Mouse (Mus musculus) urinary bladder, postnatal 36 days (tissue): ENCODE measurements at regions not wholly inside any gene's neighbourhood (a gene's known extent, or its start where the extent isn't known, plus 50 kb on each side); places are given as distances from the start of the nearest gene placed in this dataset.
"Not testable (repeated sequence)": the region's sequence is repeated elsewhere in the genome, so short reads cannot be mapped to it uniquely, and the experiment has no call there.

Experiments
- DNase-seq, 2 experiments: peaks; one replicate each; pipeline ENCODE4 v3.0.0; 2022; ENCODE audit warnings: low spot score in 2 of 2, mixed read lengths in 1 of 2

DNA sequence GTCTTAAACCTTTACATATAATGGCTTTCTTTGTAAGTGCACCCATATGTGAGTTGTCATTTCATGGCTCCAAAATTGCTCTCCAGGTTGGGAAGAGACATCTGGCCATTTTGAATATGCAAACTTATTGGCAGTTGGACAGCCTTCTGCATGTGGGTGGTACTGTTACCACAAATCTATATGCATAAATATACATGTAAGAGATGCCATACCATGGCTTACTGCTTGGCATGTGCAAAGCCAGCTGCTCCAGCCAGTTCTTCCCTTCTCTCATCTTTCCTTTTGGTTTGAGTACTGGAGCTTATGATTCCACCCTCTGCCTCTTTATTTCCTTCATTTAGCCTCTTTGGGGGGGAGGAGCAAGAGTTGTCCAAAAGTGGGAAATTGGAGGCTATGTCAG, 312.7 kb downstream of the Plekhb2 start:
- no peak for DNase-seq

DNA sequence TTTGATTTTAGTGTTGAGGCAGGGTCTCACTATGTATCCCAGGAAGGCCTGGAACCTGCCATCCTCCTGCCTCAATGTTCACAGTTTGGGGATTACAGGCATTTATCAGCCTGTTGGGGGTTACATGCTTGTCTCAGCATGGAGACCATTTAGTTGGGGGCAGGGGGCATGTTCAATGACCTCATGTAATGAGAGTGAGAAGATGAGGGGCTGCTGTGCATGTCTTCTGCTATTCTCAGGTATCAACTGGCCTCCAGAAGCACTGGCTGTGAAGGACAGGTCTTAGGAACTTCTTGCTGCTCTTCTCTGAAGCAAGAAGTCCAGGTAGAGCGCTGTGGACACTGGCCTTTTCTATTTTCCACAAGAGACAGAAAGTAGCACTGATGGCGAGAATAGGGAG, 350.9 kb downstream of the Plekhb2 start:
- DNase-seq: no peak

GRCm38 (mm10) chr1:35201083-35201879, 351.5 kb downstream of the Plekhb2 start:
- DNase-seq: no peak

DNA sequence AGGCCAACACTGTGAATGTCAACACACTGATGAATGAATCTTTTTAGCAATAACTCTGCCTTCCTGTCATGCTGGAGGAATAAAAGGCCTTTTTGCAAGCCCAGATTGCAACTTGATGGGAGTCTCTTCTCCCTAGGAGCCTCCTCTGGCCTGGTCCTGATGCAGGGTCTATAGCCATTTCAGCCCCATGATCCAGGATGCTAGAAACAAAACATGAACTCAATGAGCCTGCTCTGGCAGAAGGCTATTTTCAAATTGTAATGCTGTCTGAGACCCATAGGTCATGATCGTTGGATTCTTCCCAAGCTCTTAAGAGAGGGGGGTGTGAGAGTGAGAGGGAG, 352.1 kb downstream of the Plekhb2 start:
- DNase-seq: no peak

DNA sequence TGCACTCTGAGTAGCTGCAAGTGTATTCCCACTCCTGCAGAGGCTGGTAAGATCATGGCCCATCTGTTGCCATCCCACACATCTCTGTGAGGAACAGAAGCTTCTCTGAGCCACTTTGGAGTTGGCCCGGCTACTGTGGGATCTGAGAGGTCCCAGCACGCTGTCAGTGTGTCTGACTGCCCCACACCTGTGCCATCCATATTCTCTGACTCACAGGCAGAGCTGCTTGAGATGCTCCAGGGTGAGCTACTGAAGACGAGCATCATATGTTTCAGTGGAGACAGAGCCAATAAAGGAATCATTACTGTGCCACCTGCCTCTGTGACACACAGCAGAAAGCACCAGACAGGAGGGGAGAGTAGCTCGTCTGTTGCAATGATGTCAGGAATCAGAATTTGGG, 352.8 kb downstream of the Plekhb2 start:
- DNase-seq: no peak

DNA sequence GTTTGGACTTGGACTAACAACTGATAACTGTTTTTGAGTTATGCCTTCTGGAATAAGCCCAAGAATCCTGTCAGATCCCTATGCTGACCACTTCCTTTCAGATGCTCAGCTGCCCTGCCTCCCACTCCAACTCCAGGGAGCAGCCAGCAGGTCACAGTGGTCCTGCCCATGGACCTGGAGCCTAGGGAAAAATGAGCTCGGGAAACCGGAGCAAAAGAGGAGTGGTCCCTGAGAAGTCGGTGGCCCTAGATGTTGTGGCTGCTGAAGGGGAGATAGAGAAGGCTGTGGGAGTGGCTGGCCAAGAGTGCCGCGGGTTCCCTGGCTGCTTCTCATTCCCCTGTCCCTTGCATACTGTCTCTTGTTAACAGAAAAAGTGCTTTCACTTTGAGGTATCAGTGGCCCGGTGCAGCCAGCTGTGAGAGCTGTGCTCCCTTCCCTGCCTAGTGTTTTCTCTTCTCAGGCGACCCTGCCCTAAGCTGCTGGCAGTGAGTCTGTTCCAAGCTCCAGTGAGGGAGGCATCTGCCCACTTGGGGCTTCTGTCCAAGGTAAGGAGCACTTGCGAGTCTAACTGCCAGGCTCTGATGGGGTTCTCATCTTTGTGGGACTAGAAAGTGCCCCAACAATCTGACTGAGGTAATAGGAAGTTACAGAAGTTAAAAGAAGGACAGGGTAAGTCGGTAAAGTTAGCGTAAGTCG, 357.2 kb downstream of the Plekhb2 start:
- DNase-seq: no peak

DNA sequence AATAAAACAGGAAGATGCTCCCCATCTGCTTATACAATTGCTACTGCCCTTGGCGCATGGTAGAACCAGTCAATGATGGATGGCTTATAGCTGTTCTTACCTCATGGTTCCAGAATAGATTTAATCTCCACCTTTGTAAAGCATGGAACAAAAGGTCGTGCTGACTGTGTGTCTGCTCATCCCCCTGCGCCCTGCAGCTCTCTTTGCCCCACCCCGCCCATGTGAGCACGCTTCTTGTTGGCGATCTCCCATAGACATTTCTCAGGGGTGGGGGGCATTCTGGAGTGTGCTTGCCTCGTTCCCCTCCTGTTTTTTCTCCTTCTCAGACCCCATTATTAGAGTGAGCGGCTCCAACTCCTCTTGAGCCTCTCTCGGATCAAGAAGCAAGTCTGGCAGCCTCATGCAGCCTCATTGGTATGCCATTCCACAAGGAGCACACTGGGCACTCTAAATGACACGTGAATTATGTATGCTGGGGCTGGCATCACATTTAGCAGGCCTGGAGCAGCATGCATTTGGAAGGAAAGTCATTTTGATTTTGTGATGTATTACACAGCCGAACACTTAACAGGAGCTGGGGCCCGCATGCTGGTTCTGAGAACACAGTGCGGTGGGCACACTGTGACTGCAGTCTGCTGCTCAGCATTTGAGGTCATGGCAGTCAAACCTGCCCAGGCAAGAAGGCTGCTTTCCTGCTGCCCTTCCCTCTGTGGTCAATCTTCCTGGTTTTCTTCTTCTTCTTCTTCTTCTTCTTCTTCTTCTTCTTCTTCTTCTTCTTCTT, 362.5 kb downstream of the Plekhb2 start:
- no peak for DNase-seq

DNA sequence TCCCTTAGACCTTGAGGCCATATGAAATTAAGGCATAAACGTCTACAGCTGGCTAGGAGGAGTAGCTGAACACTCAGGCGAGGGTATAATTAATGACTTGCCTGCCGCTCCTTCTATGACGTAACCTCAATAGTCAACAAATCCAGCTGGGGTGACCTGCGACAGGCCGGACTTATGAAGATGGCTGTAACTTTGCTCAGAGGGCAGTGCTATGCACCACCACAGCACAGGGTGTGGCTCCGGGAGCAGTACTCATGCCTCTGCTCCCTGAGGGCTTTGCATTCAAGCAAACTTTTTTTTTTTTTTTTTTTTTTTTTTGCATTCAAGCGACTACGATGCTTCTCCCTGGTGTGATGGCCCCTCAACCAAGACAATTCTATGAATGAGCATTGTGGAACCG, 364.1 kb downstream of the Plekhb2 start:
- DNase-seq: no peak

DNA sequence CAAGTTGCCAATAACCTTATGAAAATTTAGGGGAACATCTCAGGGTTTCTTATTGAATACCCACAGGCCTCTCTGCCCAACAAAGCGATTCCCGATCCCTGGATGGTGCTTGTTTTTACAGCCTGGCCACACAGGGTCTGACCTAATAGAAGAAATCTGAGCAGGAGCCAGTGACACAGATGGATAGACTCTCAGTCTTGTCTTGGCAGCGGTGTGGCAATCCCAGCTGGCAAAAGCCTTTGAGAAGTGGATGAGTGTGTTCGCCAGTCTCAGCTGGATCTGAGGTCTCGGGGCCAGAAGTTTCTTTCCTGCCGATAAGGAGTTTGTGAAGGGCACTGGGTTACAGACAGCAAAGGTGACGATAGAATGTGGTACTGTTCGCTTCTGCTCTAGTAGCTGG, 366.6 kb downstream of the Plekhb2 start:
- peak in 1 of 2 experiments; percentile 4 for DNase-seq

DNA sequence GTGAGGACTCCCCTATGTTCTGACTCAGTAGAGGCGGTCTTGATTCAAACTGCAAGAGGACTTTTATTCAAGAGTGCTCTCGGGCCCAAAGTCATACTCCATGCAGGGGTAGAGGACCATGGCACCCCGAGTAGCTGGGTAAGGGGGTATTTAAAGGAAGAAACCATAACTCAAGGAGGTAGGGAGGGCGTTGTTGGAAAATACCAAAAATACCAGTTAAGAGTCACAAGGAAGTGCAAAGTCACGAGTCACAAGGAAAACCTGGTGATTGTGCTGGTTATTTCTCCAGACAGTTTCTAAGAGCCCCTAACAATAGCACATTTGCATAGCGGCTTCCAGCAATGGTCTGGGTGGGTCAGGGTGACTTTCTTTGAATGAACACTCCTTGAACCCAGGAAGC, 370.4 kb downstream of the Plekhb2 start:
- not testable (repeated sequence) for DNase-seq

DNA sequence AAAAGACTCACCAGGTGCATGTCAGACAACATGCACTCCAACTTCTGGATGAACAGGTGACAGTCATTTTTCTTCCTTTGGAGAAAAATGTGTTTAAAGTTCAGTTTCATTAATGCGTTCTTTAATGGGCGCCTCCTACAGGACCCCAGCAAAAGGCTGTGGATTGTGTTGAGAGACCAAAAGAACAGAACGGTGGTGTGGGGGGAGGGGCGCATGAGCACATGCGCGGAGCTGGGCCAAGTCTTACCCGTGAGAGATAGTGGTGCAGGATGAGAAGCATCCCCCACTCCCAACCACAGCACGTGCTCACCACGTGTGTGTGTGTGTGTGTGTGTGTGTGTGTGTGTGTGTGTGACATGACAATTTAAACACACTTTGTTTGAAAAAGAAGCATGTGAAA, 371.0 kb downstream of the Plekhb2 start:
- no peak for DNase-seq

DNA sequence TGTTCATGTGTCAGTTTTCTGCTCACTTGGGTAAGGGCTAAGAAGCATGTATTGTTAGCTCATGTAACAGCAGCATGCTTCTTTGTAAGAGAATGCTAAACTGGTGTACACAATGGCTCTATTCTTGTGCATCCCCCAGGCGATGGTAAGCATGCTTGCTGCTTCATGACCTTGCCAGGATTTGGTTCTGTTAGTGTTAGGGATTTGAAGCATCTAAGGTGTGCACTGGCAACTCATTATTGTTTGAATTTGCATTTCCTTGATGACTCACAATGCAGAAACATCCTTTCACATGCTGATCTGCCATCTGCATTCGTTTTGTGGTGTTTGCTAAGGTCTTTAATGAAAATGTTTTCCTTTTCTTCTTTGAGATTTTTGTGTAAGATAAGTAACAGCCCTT, 382.8 kb downstream of the Plekhb2 start:
- no peak for DNase-seq

DNA sequence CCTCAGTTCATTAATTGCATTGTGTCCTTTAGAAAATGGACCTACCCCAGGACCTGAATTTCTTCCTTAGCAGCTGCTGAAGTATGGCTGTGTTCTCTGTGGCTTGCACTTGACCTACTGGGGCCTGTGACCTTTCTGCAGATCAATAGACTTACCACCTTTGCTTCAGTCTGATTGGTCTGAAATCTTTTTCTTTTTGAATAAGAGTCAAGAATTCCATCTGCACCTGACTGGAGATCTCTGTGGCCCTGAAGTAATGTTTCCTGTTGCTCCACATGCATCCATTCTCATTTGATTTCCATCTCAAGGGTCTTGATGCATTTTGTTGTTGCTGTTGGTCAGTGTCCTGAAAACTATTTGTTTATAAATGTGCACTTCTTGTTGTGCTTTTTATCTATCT, 388.4 kb downstream of the Plekhb2 start:
- DNase-seq: no peak

- no peak for DNase-seq
Observed at GRCm38 (mm10) chr1:35242849-35243248, 393.1 kb downstream of the Plekhb2 start.

- no peak for DNase-seq
Observed at GRCm38 (mm10) chr1:35243339-35243738, 393.6 kb downstream of the Plekhb2 start.

DNA sequence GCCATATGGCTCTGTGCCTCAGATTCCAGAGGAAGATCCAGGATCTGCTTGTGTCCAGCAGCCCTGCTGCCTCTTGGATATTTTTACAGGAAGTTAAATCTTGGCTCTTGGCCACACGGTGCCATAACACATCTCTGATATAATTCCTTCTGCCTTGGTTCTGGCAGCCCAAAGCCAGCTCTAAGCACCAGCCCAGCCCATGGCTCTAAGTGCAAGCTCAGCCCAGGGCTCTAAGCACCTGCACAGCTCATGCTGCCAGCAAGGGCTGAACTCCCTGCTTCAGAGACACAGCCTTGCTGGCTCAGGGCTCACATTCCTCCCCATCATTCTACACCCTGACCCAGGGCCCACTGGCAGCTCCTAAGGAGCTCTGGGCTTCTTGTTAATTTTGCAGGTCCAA, 415.3 kb downstream of the Plekhb2 start:
- no peak for DNase-seq

DNA sequence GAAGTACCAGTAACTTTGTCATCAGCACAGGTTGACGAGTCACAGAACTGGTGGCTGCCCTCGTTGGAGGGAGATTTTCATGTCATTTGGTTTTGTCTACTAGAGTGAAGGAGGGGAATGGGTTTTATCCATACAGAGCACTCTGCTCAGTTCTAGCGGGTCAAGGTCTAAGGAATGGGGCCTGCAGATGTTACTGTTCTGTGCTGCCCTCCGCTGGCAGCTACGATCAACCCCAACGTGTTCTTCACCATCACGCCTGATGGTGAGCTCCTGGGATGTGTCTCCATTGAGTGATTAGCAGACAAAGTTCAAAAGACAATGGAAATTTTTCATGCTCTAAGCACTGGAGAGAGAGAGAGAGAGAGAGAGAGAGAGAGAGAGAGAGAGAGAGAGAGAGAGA, 416.9 kb downstream of the Plekhb2 start:
- DNase-seq: no peak

DNA sequence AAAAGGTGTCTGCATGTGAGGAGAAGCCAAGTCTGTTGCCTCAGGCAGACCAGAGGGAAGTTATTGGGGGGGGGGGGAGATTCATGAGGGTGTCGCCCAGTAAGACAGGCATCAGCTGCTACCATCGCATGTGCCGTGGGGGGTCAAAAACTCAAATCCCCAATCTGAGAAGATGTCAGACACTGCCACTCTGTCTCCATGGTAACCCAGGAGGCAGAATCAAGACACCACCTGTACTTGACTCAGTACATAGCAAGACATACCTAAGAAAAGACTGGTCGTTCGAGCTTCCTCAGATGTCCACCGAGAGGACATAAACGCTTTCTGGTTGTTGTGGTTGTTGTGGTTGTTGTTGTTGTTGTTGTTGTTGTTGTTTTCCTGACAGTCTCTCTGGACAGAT, 418.1 kb downstream of the Plekhb2 start:
- no peak for DNase-seq

GRCm38 (mm10) chr1:35274978-35275377, 425.2 kb downstream of the Plekhb2 start:
- no peak for DNase-seq
